Mouse (Mus musculus) adrenal gland, postnatal 14 days (tissue): ENCODE data around the gene Gabarapl1. TPM values are rescaled to one million over a fixed set of nuclear protein-coding genes. Genes with fewer than 3 reads are reported as not detected.

Source experiments
- total RNA-seq: library from RNA; stranded (reverse); gene quantifications from 2 replicates; pipeline ENCODE4 v1.2.3, GENCODE M21; 2021

Gene Gabarapl1
- total RNA-seq, 1 experiment from 2014 or later: 216 TPM

Other genes starting within 250 kb of the Gabarapl1 start
- not detected in 2 replicates for gene 4922502D21Rik, start 201.4 kb upstream of the Gabarapl1 start, total RNA-seq
- gene Clec12a, start 190.5 kb upstream of the Gabarapl1 start, total RNA-seq: 0.67 and 0.79 TPM in 2 replicates
- gene Clec12b, start 147.3 kb upstream of the Gabarapl1 start, total RNA-seq: 0.26 TPM in 1 of 2 replicates, not detected in the other
- gene Clec1b, start 135.9 kb upstream of the Gabarapl1 start, total RNA-seq: 2.4 and 3.1 TPM in 2 replicates
- gene Clec9a, start 124.3 kb upstream of the Gabarapl1 start, total RNA-seq: 0.82 and 1.4 TPM in 2 replicates
- 7.9 and 14.0 TPM in 2 replicates for gene Clec1a, start 81.2 kb upstream of the Gabarapl1 start, total RNA-seq
- gene Olr1, start 26.0 kb upstream of the Gabarapl1 start, total RNA-seq: 1.1 TPM in 1 of 2 replicates, not detected in the other
- not detected in 2 replicates for gene Tmem52b, start 20.6 kb upstream of the Gabarapl1 start, total RNA-seq
- not detected in 2 replicates for gene Klre1, start 44.7 kb downstream of the Gabarapl1 start, total RNA-seq
- 3.0 TPM in 1 of 2 replicates, not detected in the other for gene Klrd1, start 58.6 kb downstream of the Gabarapl1 start, total RNA-seq
- gene Klrk1, start 90.7 kb downstream of the Gabarapl1 start, total RNA-seq: 1.5 TPM in 1 of 2 replicates, not detected in the other
- gene Klrc3, start 110.2 kb downstream of the Gabarapl1 start, total RNA-seq: not detected in 2 replicates
- gene Klrc2, start 127.5 kb downstream of the Gabarapl1 start, total RNA-seq: not detected in 2 replicates
- gene Klrc1, start 145.8 kb downstream of the Gabarapl1 start, total RNA-seq: not detected in 2 replicates
- gene Klri1, start 184.0 kb downstream of the Gabarapl1 start, total RNA-seq: not detected in 2 replicates
- gene Klri2, start 207.3 kb downstream of the Gabarapl1 start, total RNA-seq: not detected in 2 replicates